Mouse (Mus musculus) skeletal muscle tissue, adult 2 months (tissue): ENCODE data around the gene Galntl5.
A peak's percentile ranks its signal among the peaks of the same experiment; 100 is the strongest.
"Not testable (repeated sequence)": the region's sequence is repeated elsewhere in the genome, so short reads cannot be mapped to it uniquely, and the experiment has no call there.

Experiments used
- DNase-seq: peaks from one replicate; pipeline ENCODE4 v3.0.0-alpha.2; 2012; ENCODE audit warnings: low read depth, low spot score

Galntl5 gene

DNA sequence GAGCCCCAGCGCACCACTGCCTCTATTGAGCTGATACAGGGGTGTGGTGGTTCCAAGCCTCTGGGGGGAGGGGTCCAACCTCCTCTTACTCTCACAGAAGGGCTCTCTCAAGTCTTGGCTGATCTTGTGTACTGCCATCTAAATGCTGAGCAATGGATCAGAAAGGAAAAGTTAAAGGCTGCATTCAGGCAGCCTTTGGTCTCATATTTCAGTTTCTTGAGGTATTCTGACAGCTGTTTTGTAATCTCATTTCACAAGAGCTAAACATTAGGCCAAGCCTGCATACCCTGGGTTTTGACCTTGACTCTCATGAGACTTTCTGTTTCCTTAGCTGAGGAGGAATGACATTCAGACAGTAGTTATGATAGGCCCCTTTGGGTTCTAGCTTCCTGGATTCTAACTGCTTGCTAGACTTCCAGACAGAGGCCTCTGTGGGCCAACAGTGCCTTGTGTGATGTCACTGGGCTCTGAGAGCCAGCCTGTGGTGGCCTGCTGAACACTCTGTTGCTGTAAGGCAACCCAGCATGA lies at the start of gene Galntl5:
Gene Galntl5, plus strand, starts transcription at position 457 of the 528 bp plus-strand sequence.
- DNase-seq, result peak; percentile 13

- DNase-seq, result no peak
Observed at GRCm38 (mm10) chr5:25146705-25147104, 34.6 kb upstream of the Galntl5 start.

- DNase-seq, result no peak
Observed at GRCm38 (mm10) chr5:25149331-25149965, 31.8 kb upstream of the Galntl5 start.

DNA sequence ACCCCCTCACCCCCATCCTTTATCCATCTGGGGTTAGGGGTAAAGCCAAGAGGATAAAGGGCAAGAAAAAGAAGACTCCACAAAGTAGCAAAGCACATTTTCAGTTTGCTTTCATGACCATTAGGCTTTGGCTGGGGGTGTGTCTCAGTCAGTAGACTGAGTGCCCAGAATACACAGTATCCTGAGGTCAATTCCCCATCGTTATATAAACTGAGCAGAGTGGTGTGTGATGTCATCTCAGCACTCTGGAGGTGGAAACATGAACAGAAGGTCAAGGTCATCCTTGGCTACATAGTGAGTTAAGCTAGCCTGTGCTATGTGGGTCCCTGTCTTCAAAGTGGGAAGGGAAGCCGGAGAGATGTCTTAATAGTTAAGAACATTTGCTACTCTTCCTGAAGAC lies 27.8 kb upstream of the Galntl5 start:
- DNase-seq, result no peak

DNA sequence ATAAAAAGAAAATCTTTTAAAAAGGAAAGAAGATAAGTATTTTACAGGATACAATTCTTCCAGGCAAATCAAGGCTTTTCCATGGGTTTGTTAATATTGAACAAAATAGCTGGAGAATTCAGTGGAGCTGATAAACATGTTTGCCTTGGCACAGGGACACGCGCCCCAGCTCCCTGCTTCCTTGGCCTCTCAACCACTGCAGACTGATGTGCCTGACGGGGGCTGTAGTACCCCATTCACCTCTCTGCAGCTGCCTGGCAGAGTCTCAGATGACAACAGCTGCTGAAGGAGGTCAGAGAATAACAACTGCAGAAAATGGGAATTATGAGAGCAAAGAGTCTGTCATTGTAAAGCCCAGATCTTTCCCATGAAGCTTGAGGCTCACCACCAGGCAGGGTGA lies 27.3 kb upstream of the Galntl5 start:
- DNase-seq, result no peak

DNA sequence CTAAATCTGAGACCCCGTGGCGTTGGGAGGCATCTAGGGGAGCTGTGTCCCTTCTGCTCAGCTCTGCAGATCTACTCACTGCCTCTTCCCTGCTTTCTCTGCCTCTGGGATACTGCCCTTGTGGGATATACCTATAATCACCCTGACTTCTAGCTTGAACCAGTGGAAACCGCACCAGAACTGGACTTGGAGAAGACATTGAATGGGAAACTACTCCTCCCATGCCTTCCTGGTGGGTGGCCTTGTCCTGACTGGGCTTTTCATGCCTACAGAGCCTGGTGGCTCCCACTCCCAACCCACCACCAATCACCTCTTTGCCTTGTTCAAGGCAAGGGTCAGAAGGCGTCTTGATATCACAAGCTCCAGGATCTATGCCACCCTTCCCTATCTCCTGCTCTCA lies 26.4 kb upstream of the Galntl5 start:
- DNase-seq, result no peak

- no peak for DNase-seq
Observed at GRCm38 (mm10) chr5:25155351-25155750, 25.9 kb upstream of the Galntl5 start.

GRCm38 (mm10) chr5:25157136-25157535 lies 24.1 kb upstream of the Galntl5 start:
- no peak for DNase-seq

DNA sequence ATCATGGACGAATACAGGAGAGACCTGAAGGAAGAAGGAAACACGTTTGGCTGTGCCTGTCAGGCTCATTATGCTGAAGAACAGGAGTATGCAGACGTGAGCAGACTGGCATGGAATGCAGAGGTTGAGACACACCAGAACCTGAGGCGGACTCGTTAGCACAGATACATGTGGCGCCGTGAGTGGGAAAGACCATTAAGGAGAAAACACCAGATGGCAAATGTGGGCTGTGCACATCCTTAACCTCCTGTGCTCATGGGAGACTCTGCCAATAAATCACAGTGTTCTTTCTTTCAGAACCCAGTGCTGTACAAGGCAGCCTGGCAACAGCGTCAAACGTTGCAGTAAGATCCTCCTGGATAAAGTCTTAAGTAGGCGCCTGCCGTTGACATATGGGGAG lies 20.7 kb upstream of the Galntl5 start:
- no peak for DNase-seq

DNA sequence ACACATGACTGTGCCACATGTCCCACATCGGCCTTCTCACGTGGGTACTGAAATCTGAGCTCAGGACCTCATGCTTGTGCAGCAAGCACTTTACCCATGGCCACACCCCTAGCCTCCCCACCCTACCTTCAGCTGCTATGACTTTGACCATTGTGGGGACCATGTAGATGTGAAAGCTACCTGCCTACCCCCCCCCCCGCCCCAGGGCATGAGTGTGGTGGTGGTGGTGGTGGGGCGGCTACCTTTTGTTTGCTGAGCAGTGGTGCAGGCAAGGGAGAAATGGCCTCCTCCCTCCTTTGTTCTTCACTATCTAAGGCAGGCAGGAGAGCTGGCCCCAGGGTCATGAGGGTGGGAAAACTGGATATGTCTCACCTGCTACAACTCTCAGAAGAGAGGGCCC lies 18.3 kb upstream of the Galntl5 start:
- no peak for DNase-seq

DNA sequence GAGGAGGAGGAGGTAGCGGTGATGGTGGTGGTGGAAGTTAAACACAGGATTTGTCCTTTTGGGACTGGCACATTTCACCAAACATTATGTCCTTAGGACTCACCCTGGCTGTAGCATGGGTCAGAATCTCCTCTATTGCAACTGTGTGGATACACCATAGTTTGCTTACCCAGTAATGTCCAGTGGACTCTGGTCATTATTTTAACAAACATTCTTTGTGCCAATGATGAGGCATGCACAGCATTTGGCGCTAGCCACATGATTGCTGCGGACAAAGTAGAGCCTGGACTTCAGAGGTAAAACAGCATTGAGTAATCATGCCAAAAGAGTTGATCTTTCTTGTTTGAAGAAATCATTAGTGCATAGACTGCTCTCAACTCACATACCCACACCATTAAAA lies 17.3 kb upstream of the Galntl5 start:
- no peak for DNase-seq

GRCm38 (mm10) chr5:25164341-25164740 lies 16.9 kb upstream of the Galntl5 start:
- DNase-seq, result no peak

DNA sequence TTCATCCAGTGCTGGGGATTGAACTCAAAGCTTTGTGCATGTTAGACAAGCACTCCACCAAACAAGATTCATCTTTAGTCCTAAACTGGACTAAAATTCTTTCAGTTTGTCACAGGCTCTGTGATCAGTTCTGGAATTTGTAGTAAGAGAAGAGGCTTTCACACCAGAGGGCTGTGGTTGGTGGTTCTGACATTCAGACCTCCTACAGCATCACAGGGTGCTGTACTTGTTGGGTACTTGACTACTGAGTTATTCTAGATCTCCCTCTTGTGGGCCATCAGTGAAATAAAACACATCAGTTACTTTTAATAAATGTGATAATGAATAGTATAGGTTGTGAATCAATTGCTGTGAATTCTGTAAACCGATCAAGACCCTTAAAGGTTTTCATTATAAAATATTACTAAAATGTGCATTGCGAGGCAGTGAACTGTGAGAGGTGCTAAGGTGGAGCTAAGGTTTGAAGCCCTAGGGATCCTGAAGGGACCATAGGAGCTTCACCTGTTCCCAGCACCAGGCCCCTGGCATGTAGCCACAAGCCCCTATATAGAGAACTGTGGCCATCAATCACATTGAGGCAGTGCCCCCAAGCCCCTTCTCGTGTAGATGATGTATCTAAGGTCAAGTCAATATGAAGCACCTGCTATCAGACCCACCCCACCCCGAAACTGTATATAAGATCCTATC lies 16.0 kb upstream of the Galntl5 start:
- no peak for DNase-seq

GRCm38 (mm10) chr5:25165789-25166135 lies 15.5 kb upstream of the Galntl5 start:
- no peak for DNase-seq

DNA sequence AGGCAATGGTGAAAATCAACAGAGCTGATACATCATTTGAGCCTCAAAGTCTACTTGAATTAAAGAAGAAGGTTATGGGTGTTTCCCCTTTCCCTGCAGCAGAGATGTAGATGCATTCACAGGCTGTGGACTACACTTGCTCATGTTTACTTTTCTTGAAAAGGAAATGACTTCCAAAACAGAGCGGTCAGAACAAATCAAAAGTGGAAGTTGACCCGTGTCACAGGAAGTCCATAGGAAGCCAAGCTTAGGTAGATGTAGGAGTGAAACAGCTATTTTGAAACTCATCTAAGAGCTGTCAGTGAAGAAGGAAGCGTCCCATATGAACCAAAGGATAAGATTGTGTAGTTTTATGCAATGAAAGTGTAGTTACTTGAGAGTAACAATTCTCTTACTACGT lies 14.6 kb upstream of the Galntl5 start:
- no peak for DNase-seq

DNA sequence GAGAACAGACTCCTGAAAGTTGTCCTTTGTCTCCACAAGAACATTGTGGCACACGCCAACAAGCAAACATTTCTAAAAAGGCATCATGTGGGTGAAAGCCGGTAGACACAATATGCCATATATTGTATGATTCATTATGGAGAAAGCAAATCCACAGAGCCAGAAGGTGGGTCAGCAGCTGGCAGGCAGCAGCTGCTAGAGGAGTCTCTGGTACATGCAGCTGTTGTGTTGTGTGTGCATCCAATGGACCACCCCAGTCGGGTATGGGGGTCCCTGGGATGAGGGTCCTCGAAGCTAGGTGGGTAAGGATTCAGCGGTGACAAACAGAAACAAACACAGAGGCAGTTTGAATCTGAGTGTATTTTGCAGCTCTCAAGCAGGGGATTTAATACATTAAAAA lies 3.3 kb upstream of the Galntl5 start:
- not testable (repeated sequence) for DNase-seq

- not testable (repeated sequence) for DNase-seq
Observed at GRCm38 (mm10) chr5:25178543-25178942, 2.7 kb upstream of the Galntl5 start.

DNA sequence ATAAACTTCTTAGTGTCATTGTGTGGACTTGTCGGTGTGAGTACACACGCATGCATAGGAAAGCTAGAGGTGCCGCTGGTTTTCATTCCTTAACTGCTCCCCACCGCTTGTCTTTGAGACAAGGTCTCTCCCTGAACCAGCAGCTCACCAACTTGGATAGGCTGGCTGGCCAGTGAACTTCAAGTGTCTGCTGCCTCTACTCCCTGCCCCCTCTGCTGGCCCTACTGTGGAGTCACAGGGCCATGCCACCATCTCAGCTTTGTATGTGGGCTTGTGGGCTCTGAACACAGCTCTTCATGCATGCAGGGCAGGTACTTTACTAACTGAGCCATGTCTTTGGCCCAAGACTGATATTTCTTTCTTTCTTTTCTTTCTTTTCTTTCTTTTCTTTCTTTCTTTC lies 2.0 kb upstream of the Galntl5 start:
- DNase-seq, result no peak

GRCm38 (mm10) chr5:25179936-25180488 lies 1.2 kb upstream of the Galntl5 start:
- no peak for DNase-seq

DNA sequence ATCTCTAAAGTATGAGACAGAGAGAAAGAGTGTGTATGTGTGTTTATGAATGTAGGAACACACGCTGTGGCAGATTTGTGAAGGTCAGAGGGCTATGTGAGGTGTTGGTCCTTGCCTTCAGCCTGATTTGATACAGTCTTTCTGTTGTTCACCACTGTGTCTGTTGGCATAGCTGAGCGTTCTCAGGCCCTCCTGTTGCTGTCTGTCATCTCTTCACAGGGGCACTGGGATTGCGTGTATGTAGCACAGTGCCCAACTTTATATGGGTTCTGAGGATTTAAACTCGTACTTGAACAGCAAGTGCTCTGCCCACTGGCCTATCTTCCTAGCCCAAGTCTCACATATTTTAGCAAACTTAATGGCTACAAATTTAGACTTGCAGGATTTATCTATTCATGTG lies 2.3 kb downstream of the Galntl5 start:
- DNase-seq, result no peak

DNA sequence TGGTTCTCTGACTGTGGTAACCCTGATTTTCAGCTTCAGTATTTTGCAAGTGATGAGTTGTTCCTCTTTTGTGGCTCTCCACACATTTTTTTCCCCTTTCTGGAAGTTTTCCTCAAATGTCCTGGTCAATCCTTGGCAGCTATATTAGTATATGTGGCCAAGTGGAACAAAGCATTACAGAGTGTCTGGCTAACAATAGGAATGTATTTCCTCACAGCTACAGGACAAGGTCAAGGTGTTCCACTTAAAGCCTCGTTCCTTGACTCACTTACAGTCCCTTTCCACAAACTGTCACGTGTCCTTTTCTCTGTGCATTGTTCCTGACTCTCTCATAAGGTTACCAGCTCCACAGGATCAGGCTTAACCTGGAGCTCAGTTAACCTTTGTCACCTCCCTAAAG lies 3.3 kb downstream of the Galntl5 start:
- no peak for DNase-seq

- DNase-seq, result no peak
Observed at GRCm38 (mm10) chr5:25187727-25188126, 6.5 kb downstream of the Galntl5 start.

DNA sequence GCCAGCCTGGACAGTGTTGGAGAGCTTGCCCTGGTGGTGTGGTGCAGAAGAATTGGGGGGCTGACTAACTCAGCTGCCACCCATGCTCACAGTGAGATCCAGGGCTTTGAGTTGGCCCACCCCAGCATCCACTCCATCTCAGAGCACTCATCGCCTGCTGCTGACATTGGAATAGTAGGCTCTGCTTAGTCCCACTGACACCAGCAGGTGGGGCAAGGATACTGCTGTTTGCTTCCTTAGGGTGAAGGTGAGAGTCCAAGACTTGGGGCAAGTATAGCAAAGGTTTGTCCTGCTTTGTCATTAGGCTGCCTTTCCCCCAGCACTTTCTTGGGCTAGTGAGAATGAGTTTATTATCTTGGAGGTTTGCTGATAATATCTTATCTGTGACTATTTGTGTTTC lies 7.5 kb downstream of the Galntl5 start:
- no peak for DNase-seq
